9 mouse cellular contexts compared by ENCODE assay signal in the genomic region with DNA sequence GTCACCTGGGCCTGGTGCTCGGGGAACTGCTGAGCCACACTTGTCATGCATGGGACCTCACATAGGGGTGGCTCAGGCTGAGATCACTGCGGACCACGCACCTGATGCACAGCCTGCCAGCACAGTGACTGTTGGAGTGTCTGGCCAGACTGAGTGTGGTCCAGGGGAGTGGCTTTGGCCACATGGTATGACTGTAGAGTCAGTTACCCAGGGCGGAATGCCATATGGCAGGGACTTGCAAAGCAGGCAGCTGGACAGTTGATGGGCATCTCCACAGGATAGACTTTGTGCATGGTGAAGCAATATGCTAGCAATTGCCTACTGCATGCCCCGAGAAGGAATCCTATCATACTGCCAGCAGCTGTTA.
DNase-seq lines count a peak whose midpoint lies in the region; ATAC-seq and TF ChIP-seq lines count a peak whose summit lies in the region.
"Had no signal": no experiment of that assay in that cellular context is flagged by ENCODE, and none has a peak within 500 bp of the region (broad histone marks: within the 10 kb centered on the region; RNA-seq: fewer than 3 reads in every experiment).

No protein-coding gene starts in this region.

- H3K27me3 ChIP-seq in heart, embryonic 10.5 days (ENCODE audit: insufficient read depth, poor library complexity, severe bottlenecking), result peaks cover 14% of the 10 kb centered on the region; the same call in 1 of the 2 replicates
- H3K27me3 ChIP-seq in C2C12 (ENCODE audit: control insufficient read depth, insufficient read depth, insufficient read length), result no peaks in the 10 kb centered on the region
- 0 out of 2 replicates have a peak, but pooled peaks cover 6% of the 10 kb centered on the region for H3K27me3 ChIP-seq in limb, embryonic 12.5 days

- intact Hi-C loops in heart, postnatal 36 days (cut with DNase I), result no loop called here

- peak overlapping the region; percentile 78 for H3K27ac ChIP-seq in heart, embryonic 10.5 days
- no peak overlapping the region for H3K27ac ChIP-seq in limb, embryonic 12.5 days

- no peak overlapping the region for H3K4me3 ChIP-seq in heart, embryonic 10.5 days
- no peak overlapping the region for H3K4me3 ChIP-seq in C2C12 (ENCODE audit: insufficient read depth, poor library complexity, severe bottlenecking)
- H3K4me3 ChIP-seq in limb, embryonic 12.5 days (replicated peaks), result no peak overlapping the region

- ATAC-seq in limb, embryonic 12.5 days (ENCODE audit: insufficient number of reproducible peaks, insufficient read depth, low FRiP score, low TSS enrichment, low read depth), result no peak

- H3K9ac ChIP-seq in limb, embryonic 12.5 days (replicated peaks), result no peak overlapping the region
- H3K9ac ChIP-seq: lung, embryonic 14.5 days had no signal

- no peaks in the 10 kb centered on the region for H3K36me3 ChIP-seq in heart, embryonic 10.5 days
- H3K36me3 ChIP-seq in C2C12 (ENCODE audit: control insufficient read depth, insufficient read depth), result no peaks in the 10 kb centered on the region
- H3K36me3 ChIP-seq in limb, embryonic 12.5 days, result no peaks in the 10 kb centered on the region

- WGBS in heart, embryonic 10.5 days, result 84% methylated on average over 5 of the region's 5 CpGs
- 55% methylated on average over 5 of the region's 5 CpGs for WGBS in limb, embryonic 12.5 days

- no peak for TF ChIP-seq CTCF in C2C12 (IDR thresholded peaks at IDR 0.05; ENCODE audit: control insufficient read depth, insufficient read depth, insufficient read length)

- H3K79me2 ChIP-seq in C2C12 (ENCODE audit: control insufficient read depth, insufficient read depth), result no peaks in the 10 kb centered on the region

- H3K4me1 ChIP-seq in heart, embryonic 10.5 days, result peaks cover 46% of the 10 kb centered on the region
- peaks cover 40% of the 10 kb centered on the region for H3K4me1 ChIP-seq in limb, embryonic 12.5 days (replicated peaks)

- peak overlapping the region; percentile 23; the same call in 1 of the 2 replicates for H3K4me2 ChIP-seq in limb, embryonic 12.5 days

- H3K79me3 ChIP-seq in C2C12 (ENCODE audit: low read depth), result no peaks in the 10 kb centered on the region

- H3K9me3 ChIP-seq in heart, embryonic 10.5 days, result no peaks in the 10 kb centered on the region
- no peaks in the 10 kb centered on the region for H3K9me3 ChIP-seq in limb, embryonic 12.5 days

- DNase-seq in heart, embryonic 10.5 days (ENCODE audit: low spot score), result no peak
- no peak for DNase-seq in heart, postnatal 36 days
- peak; percentile 79 for DNase-seq in fibroblast of lung, adult 2 months (ENCODE audit: low read depth)
- DNase-seq in yolk sac, embryonic 10.5 days (ENCODE audit: low spot score), result no peak
- no peak for DNase-seq in left cerebral cortex, adult 9 months (ENCODE audit: low spot score in 2 of 2)
- DNase-seq in frontal cortex, postnatal 14 days (ENCODE audit: low spot score in 2 of 2), result no peak

- H3ac ChIP-seq in C2C12 (ENCODE audit: control insufficient read depth, insufficient read length, low read depth), result no peak overlapping the region

TF ChIP-seq in C2C12, 6 proteins besides CTCF, POLR2A, EP300 and RAD21:
- TF ChIP-seq MYOD1 (IDR thresholded peaks at IDR 0.05; ENCODE audit: control insufficient read depth, insufficient read length, low read depth) (peak; percentile 89), USF1 (IDR thresholded peaks at IDR 0.05; ENCODE audit: low read depth) (peak; percentile 66), MAX (IDR thresholded peaks at IDR 0.05) (peak; percentile 75), CEBPB (IDR thresholded peaks at IDR 0.05; ENCODE audit: low read depth) (peak; percentile 81), MYOG (IDR thresholded peaks at IDR 0.05; ENCODE audit: control insufficient read depth, extremely low read depth, insufficient read length) (no peak), FOSL1 (IDR thresholded peaks at IDR 0.05; ENCODE audit: insufficient read depth, low read length, poor library complexity, severe bottlenecking) (no peak)
